Mouse (Mus musculus): ENCODE data around the gene Ttc16.

DNA sequence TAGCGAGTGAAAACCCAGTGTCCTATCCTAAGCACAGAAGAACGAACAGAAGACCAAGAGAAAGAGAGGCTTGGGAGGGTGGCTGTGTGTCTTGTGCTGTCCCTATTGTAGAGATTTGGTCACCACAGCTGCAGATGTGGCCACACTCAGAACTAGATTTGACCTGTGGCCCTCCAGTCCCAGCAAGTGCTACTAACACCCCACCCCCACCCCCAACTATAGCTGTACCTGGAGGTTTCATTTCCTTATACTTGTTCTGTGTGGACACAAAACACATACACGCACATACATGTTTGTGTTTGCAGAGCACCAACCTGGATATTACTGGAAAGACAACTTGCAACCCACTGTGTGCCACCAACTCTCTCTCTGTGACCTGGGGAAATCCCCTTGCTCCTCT, 55.4 kb downstream of the Ttc16 start:
- TF ChIP-seq POLR2A (IDR thresholded peaks at IDR 0.05; ENCODE audit: low read depth, low read length) (no peak), CTCF (conservative IDR thresholded peaks at IDR 0.05; ENCODE audit: insufficient read depth, insufficient read length, low read depth, low read length) (no peak)

Data from kidney, adult 2 months (tissue).